Mouse (Mus musculus) brain, embryonic 14.5 days (tissue): ENCODE results near the gene Hes7. TPM values are rescaled to one million over a fixed set of nuclear protein-coding genes. Genes with fewer than 3 reads are reported as not detected.
"Not testable (repeated sequence)": the region's sequence is repeated elsewhere in the genome, so short reads cannot be mapped to it uniquely, and the experiment has no call there.

Source experiments
- DNase-seq: peaks from one replicate; pipeline ENCODE4 v3.0.0-alpha.2; 2011; ENCODE audit warnings: low read depth
- CTCF ChIP-seq: fragments of 200-500 bp; IDR thresholded peaks from 2 replicates; pipeline ENCODE4 v1.5.1; 2012; ENCODE audit warnings: inconsistent platforms, mild to moderate bottlenecking, moderate library complexity, borderline replicate concordance; ENCODE audit not compliant: insufficient read depth, insufficient read length; ENCODE audit errors: extremely low read depth
- POLR2A ChIP-seq: fragments of 200-500 bp; IDR thresholded peaks from 2 replicates; pipeline ENCODE4 v1.6.1; 2012; ENCODE audit warnings: mild to moderate bottlenecking, inconsistent platforms, borderline replicate concordance; ENCODE audit not compliant: poor library complexity, insufficient read depth, insufficient read length, severe bottlenecking; ENCODE audit errors: extremely low read depth
- polyA plus RNA-seq: library from polyadenylated mRNA; depleted of rRNA; stranded (reverse); fragments of >200 nt; gene quantifications from 2 replicates; pipeline ENCODE4 v1.2.3, GENCODE M21; 2012

The Hes7 gene
- polyA plus RNA-seq, 1 experiment: 0.45 TPM

DNA sequence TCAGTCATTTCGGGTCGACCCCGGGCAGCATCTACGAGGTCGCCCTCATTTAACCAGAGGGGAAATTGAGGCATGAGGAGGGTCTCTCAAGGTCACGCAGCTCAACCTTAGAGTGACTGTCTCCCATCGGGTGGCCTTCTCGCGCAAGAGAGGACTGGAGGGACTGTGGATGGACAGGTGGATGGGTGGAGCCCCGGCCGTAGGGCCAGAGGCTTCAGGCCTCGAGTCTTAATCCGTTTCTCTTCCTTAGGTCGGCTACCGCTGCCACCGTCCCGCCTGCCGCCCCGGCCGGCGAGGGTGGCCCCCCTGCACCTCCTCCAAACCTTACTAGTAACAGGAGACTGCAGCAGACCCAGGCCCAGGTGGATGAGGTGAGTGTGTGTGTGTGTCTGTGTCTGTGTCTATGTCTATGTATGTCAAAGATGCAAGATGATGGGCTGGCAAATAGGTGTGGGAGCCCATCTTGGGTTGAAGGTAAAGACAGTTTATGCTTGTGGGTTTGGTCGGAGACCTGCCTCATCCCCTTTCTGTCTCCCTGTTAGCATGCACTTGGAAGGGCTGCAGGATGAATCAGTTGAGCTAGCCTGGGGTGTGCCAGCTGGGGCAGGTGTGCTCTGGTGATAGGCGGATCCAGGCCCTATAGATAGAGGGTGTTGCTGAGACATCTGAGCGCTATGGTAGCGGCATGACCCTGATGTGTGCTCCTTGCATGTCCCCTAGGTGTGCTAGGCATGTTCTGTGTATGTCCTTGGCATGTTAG is 31.2 kb upstream of the Hes7 start:
- no peak for TF ChIP-seq POLR2A
- TF ChIP-seq CTCF: no peak
- peak; percentile 25 for DNase-seq

DNA sequence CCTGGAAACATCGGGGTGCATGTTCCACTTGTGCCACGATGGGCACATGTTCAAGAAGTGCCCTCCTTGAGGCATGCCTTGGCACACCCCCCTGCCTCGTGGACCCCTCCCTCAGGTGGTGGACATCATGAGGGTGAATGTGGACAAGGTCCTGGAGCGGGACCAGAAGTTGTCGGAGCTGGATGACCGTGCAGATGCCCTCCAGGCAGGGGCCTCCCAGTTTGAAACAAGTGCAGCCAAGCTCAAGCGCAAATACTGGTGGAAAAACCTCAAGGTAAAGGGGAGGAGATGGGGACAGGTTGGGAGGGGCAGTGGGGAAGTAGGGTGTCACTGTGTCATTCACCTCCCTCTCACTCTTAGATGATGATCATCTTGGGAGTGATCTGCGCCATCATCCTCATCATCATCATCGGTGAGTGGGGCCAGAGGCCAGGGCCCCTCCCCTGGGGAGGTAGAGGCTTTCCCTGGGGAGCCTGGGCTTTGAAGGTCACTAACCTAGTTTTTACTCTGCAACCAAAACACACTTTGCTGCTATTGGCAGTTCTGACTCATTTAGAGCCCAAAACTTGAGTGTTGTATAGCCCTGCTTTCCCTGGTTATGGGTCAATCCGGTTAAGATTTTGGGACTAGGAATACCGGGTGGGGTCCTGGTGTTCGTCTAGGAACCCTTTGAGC is 30.5 kb upstream of the Hes7 start:
- DNase-seq: no peak
- TF ChIP-seq CTCF (no peak), POLR2A (no peak)

DNA sequence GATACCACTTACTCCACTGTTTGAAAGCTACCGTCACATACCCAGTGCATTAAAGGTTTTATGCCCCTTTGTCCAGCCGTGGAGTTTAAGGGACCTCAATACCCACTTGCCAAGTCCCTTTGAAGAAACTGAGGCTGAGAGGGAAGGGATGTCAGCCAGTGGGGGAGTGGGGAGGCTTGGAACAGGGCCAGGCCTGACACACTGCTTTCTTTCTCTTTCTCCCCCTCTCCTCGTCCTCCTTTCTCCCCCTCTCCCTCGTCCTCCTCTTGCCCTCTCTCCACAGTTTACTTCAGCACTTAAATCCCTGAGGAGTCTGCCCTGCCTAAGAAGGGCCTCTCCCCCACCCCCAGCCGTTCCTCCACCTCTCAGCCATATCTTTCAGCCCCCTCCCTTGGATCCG is 29.8 kb upstream of the Hes7 start:
- no peak for DNase-seq
- TF ChIP-seq POLR2A: no peak
- no peak for TF ChIP-seq CTCF

DNA sequence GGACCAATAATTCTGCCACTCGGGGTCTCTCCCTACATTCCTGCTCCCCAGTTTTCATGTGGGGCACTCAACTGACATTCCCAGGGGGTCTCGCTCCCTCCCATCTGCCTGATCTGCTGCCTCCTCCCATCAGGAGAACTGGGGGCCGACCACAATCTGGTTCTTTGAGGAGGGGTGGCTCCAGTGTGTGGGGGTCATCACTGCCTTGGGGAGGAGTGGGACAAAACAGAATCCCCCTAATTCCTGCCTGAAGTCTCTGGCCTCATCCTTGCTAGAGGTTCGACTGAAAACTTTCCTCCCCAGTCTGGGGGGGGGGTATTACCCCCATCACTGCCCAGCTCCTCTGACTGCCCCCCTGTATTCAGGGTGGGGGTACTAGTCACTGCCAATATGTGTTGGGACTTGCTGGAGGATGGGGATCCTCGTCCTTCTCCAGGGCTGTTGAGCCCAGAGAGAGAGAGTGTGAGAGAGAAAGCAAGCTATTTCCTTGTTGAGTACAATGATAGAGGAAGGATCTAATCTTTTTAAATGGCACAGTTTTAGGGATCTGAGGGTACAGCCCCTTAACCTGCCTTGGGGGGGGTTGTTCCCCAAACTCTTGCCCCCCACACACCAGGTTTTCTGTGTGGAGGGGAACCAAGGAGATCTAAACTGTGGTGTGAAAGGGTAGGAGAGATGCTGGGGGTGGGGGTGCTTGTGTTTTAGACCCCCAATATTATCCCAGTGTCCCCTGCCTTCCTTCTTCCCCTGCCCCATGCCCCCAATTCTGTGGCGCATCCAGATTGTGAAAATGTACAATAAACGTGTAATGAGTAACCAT is 28.4 kb upstream of the Hes7 start:
- no peak for TF ChIP-seq CTCF
- no peak for TF ChIP-seq POLR2A
- no peak for DNase-seq

DNA sequence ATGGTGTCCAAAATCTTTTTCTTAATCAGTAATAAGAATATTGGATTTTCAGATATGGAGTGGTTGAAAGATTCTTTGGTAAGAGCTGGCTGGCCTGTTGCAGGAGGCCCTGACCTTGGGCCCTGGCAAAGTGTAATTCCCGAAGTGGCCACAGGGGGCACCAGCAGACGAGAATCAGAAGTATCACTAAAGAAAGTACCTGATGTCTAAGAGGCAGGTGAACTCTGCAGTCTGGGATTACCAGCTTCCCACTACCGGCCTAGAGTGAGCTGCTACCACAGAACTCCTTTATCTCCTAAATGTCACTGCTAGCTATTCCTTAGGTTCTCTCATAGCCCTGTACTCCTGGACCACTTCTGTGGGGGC is 27.8 kb upstream of the Hes7 start:
- peak; percentile 69 for DNase-seq
- TF ChIP-seq CTCF: peak; percentile 86
- no peak for TF ChIP-seq POLR2A

DNA sequence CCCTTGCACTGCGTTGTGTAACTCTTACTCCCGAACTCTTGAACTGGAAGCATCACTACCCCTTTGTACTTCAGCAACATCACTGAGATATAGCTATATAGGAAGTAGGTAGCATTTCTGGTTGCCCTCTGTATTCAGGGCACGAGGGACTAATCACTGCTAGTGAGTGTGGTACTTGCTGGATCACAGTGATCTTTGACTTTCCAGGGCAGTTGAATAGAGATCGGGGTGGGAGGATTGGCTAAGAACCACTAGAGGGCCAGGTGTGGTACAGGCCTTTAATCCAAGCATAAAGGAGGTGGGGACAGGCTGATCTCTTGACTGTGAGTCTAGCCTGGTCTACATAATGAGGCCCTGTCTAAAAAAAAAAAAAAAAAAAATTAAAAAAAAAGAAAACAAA is 27.3 kb upstream of the Hes7 start:
- no peak for DNase-seq
- TF ChIP-seq CTCF: peak; percentile 18; the same call in 1 of the 2 replicates
- no peak for TF ChIP-seq POLR2A

DNA sequence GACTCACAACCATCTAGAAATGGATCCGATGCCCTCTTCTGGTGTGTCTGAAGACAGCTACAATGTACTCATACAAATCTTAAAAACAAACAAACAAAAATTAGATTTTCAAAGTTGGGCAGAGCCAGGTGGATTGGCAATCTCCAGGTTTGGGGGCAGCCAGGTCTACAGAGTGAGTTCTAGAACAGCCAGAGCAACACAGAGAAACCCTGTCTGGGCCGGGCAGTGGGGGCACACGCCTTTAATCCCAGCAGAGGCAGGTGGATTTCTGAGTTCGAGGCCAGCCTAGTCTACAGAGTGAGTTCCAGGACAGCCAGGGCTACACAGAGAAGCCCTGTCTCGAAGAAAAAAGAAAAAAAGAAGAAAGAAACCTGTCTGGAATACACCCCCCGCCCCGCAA is 26.3 kb upstream of the Hes7 start:
- not testable (repeated sequence) for DNase-seq

DNA sequence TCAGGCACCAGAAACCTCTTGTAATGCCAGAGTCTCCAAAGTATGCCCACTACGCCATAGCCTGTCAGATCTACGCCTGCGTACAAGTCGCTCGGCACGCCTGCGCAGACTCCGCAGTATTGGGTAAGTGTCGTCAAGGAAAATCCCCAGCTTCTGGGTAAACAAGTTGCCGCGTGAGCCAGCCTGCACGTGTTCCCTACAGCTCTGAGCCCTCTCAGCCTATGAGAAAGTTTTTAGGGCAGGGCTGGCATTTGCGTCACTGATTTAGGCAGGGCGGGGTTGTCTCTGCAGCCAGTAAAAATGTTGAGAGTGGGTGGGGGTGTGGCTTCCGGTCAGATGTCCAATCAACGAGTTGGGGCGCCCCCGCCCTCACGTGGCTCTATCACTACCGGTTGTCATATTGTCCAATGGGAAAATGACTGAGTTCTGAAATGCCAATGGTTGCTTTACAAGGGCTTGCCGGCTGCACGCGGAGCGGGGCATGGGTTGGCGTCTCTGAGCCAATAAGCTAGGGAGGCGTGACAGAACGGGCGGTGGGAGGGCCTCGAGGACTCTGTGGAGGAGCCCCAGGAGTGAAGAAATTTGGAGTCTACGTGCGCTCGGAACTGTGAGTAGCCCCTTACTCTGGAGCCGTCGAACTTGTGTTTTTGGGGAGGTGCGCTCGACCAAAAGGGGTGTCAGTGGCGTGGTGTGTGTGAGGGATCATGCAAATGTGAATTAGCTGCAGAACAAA is 25.3 kb upstream of the Hes7 start, which contains the start of gene Per1:
Gene Per1, plus strand, starts transcription at position 521 of the 733 bp plus-strand sequence.
- TF ChIP-seq POLR2A: no peak
- no peak for TF ChIP-seq CTCF
- peak; percentile 100 for DNase-seq

DNA sequence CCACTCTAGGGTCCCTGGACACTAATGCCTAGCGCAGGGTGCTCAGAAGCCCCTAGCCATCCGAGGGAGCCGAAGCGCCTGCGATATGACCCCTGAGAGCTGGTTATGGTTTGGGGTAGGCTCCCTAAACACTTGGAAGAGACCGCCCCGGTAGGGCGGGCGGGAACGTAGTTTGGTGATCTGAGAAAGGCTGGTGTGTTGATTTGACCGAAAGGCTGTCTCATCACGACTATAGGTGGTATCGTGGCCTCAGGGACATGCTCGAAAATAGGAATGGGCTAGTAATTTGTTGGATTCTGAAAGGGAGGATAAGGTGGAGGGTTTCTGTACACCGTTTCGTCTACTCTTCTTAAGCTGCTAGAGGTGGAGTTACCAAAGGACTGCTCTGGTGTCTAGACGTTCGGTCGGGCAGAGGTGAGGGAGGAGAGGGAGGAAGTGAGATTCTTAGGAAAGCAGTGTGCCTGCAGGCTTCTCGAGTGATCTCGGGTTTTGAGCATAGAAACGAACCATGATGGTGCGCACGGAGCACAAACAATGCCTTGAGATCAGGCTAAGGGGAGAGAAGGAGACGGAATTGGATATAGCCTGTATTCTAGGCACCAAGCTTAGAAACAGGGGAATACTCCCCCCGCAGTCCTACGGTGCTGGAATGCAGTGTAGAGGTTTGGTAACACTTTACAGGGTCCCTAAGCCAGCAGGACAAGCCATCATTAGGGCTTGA is 24.5 kb upstream of the Hes7 start:
- DNase-seq: peak; percentile 11
- TF ChIP-seq CTCF: no peak
- no peak for TF ChIP-seq POLR2A

DNA sequence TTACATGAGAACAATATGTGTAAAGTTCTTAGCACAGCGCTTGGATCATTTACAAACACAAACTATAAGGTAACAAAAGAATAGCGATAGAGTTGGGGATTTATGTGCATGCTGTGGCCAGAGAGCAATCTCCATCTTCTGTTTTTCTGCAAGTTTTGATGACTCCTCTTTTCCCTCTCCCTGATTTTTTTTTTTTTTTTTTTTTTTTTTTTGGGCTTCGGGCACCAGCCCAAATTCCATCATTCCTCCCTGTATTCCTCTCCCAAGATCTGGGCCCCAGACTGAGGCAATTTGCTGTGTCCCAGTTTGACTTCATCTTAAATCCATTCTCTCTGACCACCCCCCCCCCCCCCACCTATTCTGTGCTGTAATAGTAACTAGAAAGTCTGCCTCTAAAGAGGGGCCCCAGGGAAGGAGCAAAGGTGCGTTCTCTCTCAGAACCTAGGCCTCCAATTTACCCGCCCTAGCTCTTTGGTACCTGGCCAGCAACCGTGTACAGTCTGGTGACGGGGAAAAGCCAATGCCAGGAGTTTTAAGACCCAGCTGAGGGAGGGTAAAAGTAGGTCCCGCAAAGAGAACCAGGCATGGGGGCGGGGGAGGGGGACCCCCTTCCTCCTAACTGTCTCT is 23.7 kb upstream of the Hes7 start:
- DNase-seq: no peak
- TF ChIP-seq CTCF: no peak
- no peak for TF ChIP-seq POLR2A
